ENCODE assay signal across 19 mouse cellular contexts in the genomic region with DNA sequence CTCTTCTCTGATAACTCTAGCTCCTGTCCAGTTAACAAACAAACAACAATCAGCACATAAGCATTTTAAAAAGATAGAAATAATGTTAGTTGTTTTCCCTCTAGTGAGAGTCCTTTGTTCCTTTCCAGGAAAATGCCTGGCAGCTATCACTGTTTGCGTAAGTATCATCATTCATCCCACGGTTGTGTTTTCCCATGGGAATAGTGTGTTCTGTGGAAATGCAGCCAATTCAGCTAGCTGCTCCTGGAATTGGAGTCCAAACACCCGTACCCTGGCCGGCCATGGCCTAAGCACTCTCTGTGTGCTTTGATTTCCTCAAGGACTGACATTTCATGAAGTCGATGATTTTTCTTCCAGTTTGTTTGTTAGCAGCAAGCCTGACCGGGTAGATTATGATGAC. TPM values are rescaled to one million over a fixed set of nuclear protein-coding genes. Genes with fewer than 3 reads are reported as not detected.
DNase-seq lines count a peak whose midpoint lies in the region; ATAC-seq and TF ChIP-seq lines count a peak whose summit lies in the region.
"Had no signal": no experiment of that assay in that cellular context is flagged by ENCODE, and none has a peak within 500 bp of the region (broad histone marks: within the 10 kb centered on the region; RNA-seq: fewer than 3 reads in every experiment).

No protein-coding gene starts in this region.

- no peaks in the 10 kb centered on the region for H3K36me3 ChIP-seq in lung, embryonic 14.5 days (ENCODE audit: insufficient read depth)
- no peaks in the 10 kb centered on the region for H3K36me3 ChIP-seq in intestine, embryonic 16.5 days (ENCODE audit: control insufficient read depth, insufficient read depth, low read length)
- H3K36me3 ChIP-seq: embryonic facial prominence, embryonic 10.5 days; heart, embryonic 10.5 days; liver, embryonic 12.5 days had no signal

- H3K4me3 ChIP-seq in lung, embryonic 14.5 days (ENCODE audit: low read depth, low read length), result no peak overlapping the region
- no peak overlapping the region for H3K4me3 ChIP-seq in lung, adult 2 months (replicated peaks; ENCODE audit: extremely low read depth, low read depth, low read length)
- H3K4me3 ChIP-seq in intestine, embryonic 16.5 days (ENCODE audit: low read length), result no peak overlapping the region
- H3K4me3 ChIP-seq: embryonic facial prominence, embryonic 10.5 days; heart, embryonic 10.5 days; liver, embryonic 12.5 days had no signal

- ATAC-seq in lung, embryonic 14.5 days (ENCODE audit: insufficient read depth), result no peak
- ATAC-seq in intestine, embryonic 16.5 days, result no peak
- ATAC-seq: forebrain, embryonic 16.5 days; liver, embryonic 12.5 days had no signal

- H3K27me3 ChIP-seq in lung, embryonic 14.5 days (ENCODE audit: insufficient read depth, low read length), result no peaks in the 10 kb centered on the region
- no peaks in the 10 kb centered on the region for H3K27me3 ChIP-seq in intestine, embryonic 16.5 days (replicated peaks; ENCODE audit: control insufficient read depth, insufficient read depth, low read length)
- H3K27me3 ChIP-seq: liver, embryonic 12.5 days had no signal

- no peak overlapping the region for H3K4me2 ChIP-seq in lung, embryonic 14.5 days
- no peak overlapping the region for H3K4me2 ChIP-seq in intestine, embryonic 16.5 days (ENCODE audit: low read depth, low read length)
- H3K4me2 ChIP-seq: liver, embryonic 12.5 days; midbrain, embryonic 11.5 days had no signal

- TF ChIP-seq CTCF in lung, embryonic 14.5 days (IDR thresholded peaks at IDR 0.05; ENCODE audit: low read depth), result no peak
- no peak for TF ChIP-seq CTCF in lung, adult 2 months (IDR thresholded peaks at IDR 0.05; ENCODE audit: insufficient read depth, low read length)

- TF ChIP-seq POLR2A in lung, adult 2 months (IDR thresholded peaks at IDR 0.05; ENCODE audit: borderline replicate concordance, extremely low read depth, low read depth, low read length), result no peak

- whole genome bisulfite sequencing in lung, embryonic 14.5 days, result 72% methylated on average over 6 of the region's 6 CpGs
- 62% methylated on average over 6 of the region's 6 CpGs for WGBS in lung, adult 2 months
- 78% methylated on average over 6 of the region's 6 CpGs for WGBS in intestine, embryonic 16.5 days

- H3K9ac ChIP-seq in lung, embryonic 14.5 days, result no peak overlapping the region
- no peak overlapping the region for H3K9ac ChIP-seq in intestine, embryonic 16.5 days (ENCODE audit: low read depth, low read length)
- H3K9ac ChIP-seq: liver, embryonic 12.5 days had no signal

- no peak overlapping the region for H3K27ac ChIP-seq in lung, embryonic 14.5 days (ENCODE audit: low read depth)
- H3K27ac ChIP-seq in intestine, embryonic 16.5 days (ENCODE audit: low read length), result no peak overlapping the region
- H3K27ac ChIP-seq: embryonic facial prominence, embryonic 10.5 days; heart, embryonic 10.5 days; liver, embryonic 12.5 days; macrophage had no signal

- peak; percentile 3 to 35 for DNase-seq in adrenal gland, postnatal 36 days
- DNase-seq in adrenal gland, postnatal 25 days, result no peak
- peak; percentile 35 for DNase-seq in lung, embryonic 14.5 days
- no peak for DNase-seq in lung, adult 2 months
- peak; percentile 7 for DNase-seq in gastrocnemius, postnatal 10 days
- peak; percentile 36 for DNase-seq in lung, postnatal 36 days
- DNase-seq in spleen, adult 12 weeks (ENCODE audit: low spot score), result no peak
- DNase-seq: B cell, adult 2 months; cerebellum, adult 2 months; left cerebral cortex, postnatal 4 days; right cerebral cortex, postnatal 4 days; thymus, adult 18-20 months had no signal

- H3K9me3 ChIP-seq in lung, embryonic 14.5 days (ENCODE audit: low read depth, low read length), result no peaks in the 10 kb centered on the region
- H3K9me3 ChIP-seq in intestine, embryonic 16.5 days (ENCODE audit: control insufficient read depth, low read length), result no peaks in the 10 kb centered on the region
- H3K9me3 ChIP-seq: liver, embryonic 12.5 days had no signal

- peaks cover 6% of the 10 kb centered on the region; the same call in 1 of the 2 replicates for H3K4me1 ChIP-seq in lung, embryonic 14.5 days (ENCODE audit: insufficient read depth)
- no peaks in the 10 kb centered on the region for H3K4me1 ChIP-seq in lung, adult 2 months (ENCODE audit: control insufficient read depth, insufficient read depth, low read length)
- H3K4me1 ChIP-seq in intestine, embryonic 16.5 days (ENCODE audit: control insufficient read depth, insufficient read depth, low read length), result no peaks in the 10 kb centered on the region
- H3K4me1 ChIP-seq: heart, embryonic 10.5 days; liver, embryonic 12.5 days had no signal

RNA-seq across cellular contexts. Expression of a gene that starts 57.5 kb away (rescaled TPM):
- total RNA-seq in adrenal gland, postnatal 36 days (2021), result 1 to 10 TPM; 3.3 to 7.2 TPM
- 4.1 and 6.9 TPM in 2 replicates for total RNA-seq in adrenal gland, postnatal 25 days (2021)
- 8.3 and 8.8 TPM in 2 replicates for polyA plus RNA-seq in lung, embryonic 14.5 days (2014; fragmentation: Nextera tagmentation; extraction: Ambion mirVana)
- 0.67 and 1.4 TPM in 2 replicates for polyA plus RNA-seq in lung, adult 2 months (2012; rRNA removed)
- 1 to 10 TPM; 5.5 to 6.3 TPM for total RNA-seq in gastrocnemius, postnatal 10 days (2021)
- polyA plus RNA-seq in intestine, embryonic 16.5 days (2015; fragmentation: Nextera tagmentation; extraction: Ambion mirVana), result 7.5 and 8.3 TPM in 2 replicates

Comparison
In these comparisons a context has a peak if more than half of its experiments do, and no peak if none do; other contexts are left out.
1. DNase-seq: peak in adrenal gland, postnatal 36 days (2 of 2), lung, embryonic 14.5 days (single experiment), gastrocnemius, postnatal 10 days (single experiment) and lung, postnatal 36 days (single experiment); none in adrenal gland, postnatal 25 days (single experiment), lung, adult 2 months (single experiment) and spleen, adult 12 weeks (single experiment).